In genomic region chr8:122445203-122445602, GRCm38 (mm10) we compare ENCODE assay signal across 1 mouse cellular context.
TF ChIP-seq lines count a peak whose summit lies in the region.

No protein-coding gene starts in this region.

TF ChIP-seq in myocyte, 11 proteins besides CTCF, POLR2A, EP300 and RAD21 (continued from another document):
- TF ChIP-seq TCF12 (IDR thresholded peaks at IDR 0.05; ENCODE audit: insufficient read depth, poor library complexity, severe bottlenecking), result no peak
